Mouse (Mus musculus): ENCODE measurements around the gene Vcan.

DNA sequence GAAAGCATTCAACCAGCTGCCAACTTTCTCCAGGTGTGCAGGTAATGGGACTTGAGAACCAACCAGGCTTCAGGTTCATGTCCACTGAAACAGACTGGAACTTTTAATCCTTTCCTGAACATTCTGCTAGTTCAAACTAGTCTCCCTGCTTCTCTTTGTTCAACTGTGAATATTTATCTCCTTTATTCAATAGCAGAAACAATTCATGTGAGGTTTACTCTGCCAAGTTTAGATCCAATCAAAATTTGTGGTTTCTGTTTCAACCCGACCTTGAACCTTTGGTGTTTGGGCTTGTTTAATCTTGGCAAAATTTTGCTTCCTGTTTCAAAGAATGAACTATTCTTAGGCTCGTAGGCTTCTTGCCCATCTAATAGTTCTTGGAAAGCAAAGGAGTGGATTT is 40.6 kb upstream of the Vcan start:
- peak; percentile 43 for TF ChIP-seq EP300 (optimal IDR thresholded peaks at IDR 0.05)
- no peak for TF ChIP-seq CTCF (IDR thresholded peaks at IDR 0.05; ENCODE audit: low read depth)
